Mouse (Mus musculus) cerebellum, adult 2 months (tissue): ENCODE data around the gene Pik3r6.

Experiments
- CTCF ChIP-seq: fragments of 200-500 bp; IDR thresholded peaks from 2 replicates; pipeline ENCODE4 v1.5.1; 2011; ENCODE audit warnings: low read depth, mild to moderate bottlenecking, control low read depth, low read length, moderate library complexity, borderline replicate concordance; ENCODE audit not compliant: insufficient read depth
- POLR2A ChIP-seq: fragments of 200-500 bp; IDR thresholded peaks from 2 replicates; pipeline ENCODE4 v1.6.1; 2011; ENCODE audit warnings: low read length, control low read depth, borderline replicate concordance; ENCODE audit not compliant: insufficient read depth

- TF ChIP-seq CTCF = no peak
- TF ChIP-seq POLR2A = no peak
These were observed 34.7 kb upstream of the Pik3r6 start for GRCm38 (mm10) chr11:68467962-68468612.
